16 mouse cellular contexts compared by ENCODE assay signal in genomic region chrX:11491235-11491634, GRCm38 (mm10).
DNase-seq lines count a peak whose midpoint lies in the region; ATAC-seq lines count a peak whose summit lies in the region.
"Had no signal": no experiment of that assay in that cellular context is flagged by ENCODE, and none has a peak within 500 bp of the region (broad histone marks: within the 10 kb centered on the region; RNA-seq: fewer than 3 reads in every experiment).

No protein-coding gene starts in this region.

- ATAC-seq in heart, embryonic 11.5 days (replicated peaks; ENCODE audit: insufficient number of reproducible peaks, low FRiP score, low TSS enrichment), result no peak
- peak; percentile 50; the same call in 1 of the 2 replicates for ATAC-seq in lung, embryonic 16.5 days (ENCODE audit: low read depth)
- peak; percentile 39 for ATAC-seq in embryonic facial prominence, embryonic 14.5 days (ENCODE audit: low read depth)
- ATAC-seq in midbrain, embryonic 14.5 days (ENCODE audit: low FRiP score, low TSS enrichment), result 0 out of 2 replicates have a peak, but pooled peaks have one; percentile 15
- no peak for ATAC-seq in megakaryocyte, adult 5-6 weeks (ENCODE audit: poor library complexity, severe bottlenecking)
- ATAC-seq: inflammation-experienced regulatory T-cells, adult 6 months had no signal

- no peak overlapping the region for H3K4me2 ChIP-seq in heart, embryonic 11.5 days
- H3K4me2 ChIP-seq in lung, embryonic 16.5 days (ENCODE audit: low read depth, low read length), result no peak overlapping the region
- H3K4me2 ChIP-seq in embryonic facial prominence, embryonic 14.5 days (ENCODE audit: low read depth, low read length), result no peak overlapping the region
- H3K4me2 ChIP-seq in midbrain, embryonic 14.5 days (ENCODE audit: low read length), result no peak overlapping the region

- 32% methylated on average over 5 of the region's 5 CpGs for WGBS in heart, embryonic 10.5 days
- WGBS in heart, embryonic 11.5 days (ENCODE audit: insufficient replicate concordance), result 30% methylated on average over 5 of the region's 5 CpGs
- 30% methylated on average over 5 of the region's 5 CpGs for whole genome bisulfite sequencing in lung, embryonic 16.5 days
- WGBS in embryonic facial prominence, embryonic 14.5 days, result 16% methylated on average over 5 of the region's 5 CpGs
- WGBS in midbrain, embryonic 14.5 days, result 23% methylated on average over 5 of the region's 5 CpGs

- H3K4me3 ChIP-seq in heart, embryonic 10.5 days, result no peak overlapping the region
- H3K4me3 ChIP-seq in heart, embryonic 11.5 days (ENCODE audit: low read depth, low read length), result no peak overlapping the region
- no peak overlapping the region for H3K4me3 ChIP-seq in lung, embryonic 16.5 days (ENCODE audit: low read length)
- H3K4me3 ChIP-seq in embryonic facial prominence, embryonic 14.5 days (ENCODE audit: low read depth, low read length), result no peak overlapping the region
- no peak overlapping the region for H3K4me3 ChIP-seq in midbrain, embryonic 14.5 days (replicated peaks; ENCODE audit: low read depth, low read length)
- H3K4me3 ChIP-seq: erythroblast, embryonic 14.5 days; left cerebral cortex, adult 2 months; megakaryocyte, embryonic 14.5 days had no signal

- DNase-seq in heart, embryonic 10.5 days (ENCODE audit: low spot score), result no peak
- no peak for DNase-seq in lung, postnatal 14 days
- DNase-seq in embryonic facial prominence, embryonic 14.5 days (ENCODE audit: low spot score), result peak; percentile 53
- DNase-seq in midbrain, embryonic 14.5 days, result peak; percentile 29
- no peak for DNase-seq in adrenal gland, postnatal 4 days (ENCODE audit: low spot score in 2 of 2)
- DNase-seq: adrenal gland, postnatal 14 days; cerebellum, adult 11-12 months; gastrocnemius, postnatal 25 days; spleen, adult 18-20 months had no signal

- no peaks in the 10 kb centered on the region for H3K9me3 ChIP-seq in heart, embryonic 10.5 days
- H3K9me3 ChIP-seq in heart, embryonic 11.5 days (replicated peaks; ENCODE audit: control insufficient read depth, low read length), result no peaks in the 10 kb centered on the region
- H3K9me3 ChIP-seq in lung, embryonic 16.5 days (ENCODE audit: control insufficient read depth, low read length), result no peaks in the 10 kb centered on the region
- no peaks in the 10 kb centered on the region for H3K9me3 ChIP-seq in embryonic facial prominence, embryonic 14.5 days (ENCODE audit: control insufficient read depth, low read length)
- no peaks in the 10 kb centered on the region for H3K9me3 ChIP-seq in midbrain, embryonic 14.5 days (ENCODE audit: control insufficient read depth, low read length)

- H3K4me1 ChIP-seq in heart, embryonic 10.5 days, result peaks cover 4% of the 10 kb centered on the region; the same call in 1 of the 2 replicates
- no peaks in the 10 kb centered on the region for H3K4me1 ChIP-seq in heart, embryonic 11.5 days (ENCODE audit: control insufficient read depth, insufficient read depth, low read length)
- peaks cover 18% of the 10 kb centered on the region for H3K4me1 ChIP-seq in lung, embryonic 16.5 days (replicated peaks; ENCODE audit: control insufficient read depth, insufficient read depth, low read length)
- peaks cover 9% of the 10 kb centered on the region for H3K4me1 ChIP-seq in embryonic facial prominence, embryonic 14.5 days (ENCODE audit: control insufficient read depth, insufficient read depth, low read length)
- H3K4me1 ChIP-seq in midbrain, embryonic 14.5 days (ENCODE audit: control insufficient read depth, insufficient read depth, low read length), result peaks cover 26% of the 10 kb centered on the region
- H3K4me1 ChIP-seq: megakaryocyte, embryonic 14.5 days had no signal

- no peaks in the 10 kb centered on the region for H3K36me3 ChIP-seq in heart, embryonic 10.5 days
- H3K36me3 ChIP-seq in heart, embryonic 11.5 days (ENCODE audit: control insufficient read depth, insufficient read depth, low read length), result no peaks in the 10 kb centered on the region
- H3K36me3 ChIP-seq in lung, embryonic 16.5 days (ENCODE audit: control insufficient read depth, insufficient read depth, low read length), result no peaks in the 10 kb centered on the region
- no peaks in the 10 kb centered on the region for H3K36me3 ChIP-seq in embryonic facial prominence, embryonic 14.5 days (ENCODE audit: control insufficient read depth, insufficient read depth, low read length)
- H3K36me3 ChIP-seq in midbrain, embryonic 14.5 days (ENCODE audit: control insufficient read depth, insufficient read depth, low read length), result no peaks in the 10 kb centered on the region

- H3K27me3 ChIP-seq in heart, embryonic 10.5 days (ENCODE audit: insufficient read depth, poor library complexity, severe bottlenecking), result peaks cover 56% of the 10 kb centered on the region; the same call in 1 of the 2 replicates
- H3K27me3 ChIP-seq in heart, embryonic 11.5 days (ENCODE audit: control insufficient read depth, insufficient read depth, low read length), result peaks cover 6% of the 10 kb centered on the region; the same call in 1 of the 2 replicates
- H3K27me3 ChIP-seq in lung, embryonic 16.5 days (ENCODE audit: control insufficient read depth, insufficient read depth, low read depth, low read length), result no peaks in the 10 kb centered on the region; the same call in 1 of the 2 replicates
- H3K27me3 ChIP-seq in embryonic facial prominence, embryonic 14.5 days (replicated peaks; ENCODE audit: control insufficient read depth, insufficient read depth, low read length), result peaks cover 11% of the 10 kb centered on the region
- no peaks in the 10 kb centered on the region for H3K27me3 ChIP-seq in midbrain, embryonic 14.5 days (ENCODE audit: control insufficient read depth, insufficient read depth, low read length)

- 0 out of 2 replicates have a peak overlapping the region, but pooled peaks have one; percentile 78 for H3K27ac ChIP-seq in heart, embryonic 10.5 days
- no peak overlapping the region for H3K27ac ChIP-seq in heart, embryonic 11.5 days (ENCODE audit: low read depth, low read length)
- no peak overlapping the region for H3K27ac ChIP-seq in lung, embryonic 16.5 days (ENCODE audit: low read length)
- no peak overlapping the region for H3K27ac ChIP-seq in embryonic facial prominence, embryonic 14.5 days (replicated peaks; ENCODE audit: low read depth, low read length)
- H3K27ac ChIP-seq in midbrain, embryonic 14.5 days (replicated peaks; ENCODE audit: low read depth, low read length), result peak overlapping the region; percentile 79
- H3K27ac ChIP-seq: left cerebral cortex, adult 2 months had no signal

- no peak overlapping the region for H3K9ac ChIP-seq in heart, embryonic 11.5 days (ENCODE audit: low read depth, low read length)
- no peak overlapping the region for H3K9ac ChIP-seq in lung, embryonic 16.5 days (ENCODE audit: low read length)
- H3K9ac ChIP-seq in embryonic facial prominence, embryonic 14.5 days (ENCODE audit: low read depth, low read length), result no peak overlapping the region
- no peak overlapping the region for H3K9ac ChIP-seq in midbrain, embryonic 14.5 days (replicated peaks; ENCODE audit: low read length)

Comparison
In these comparisons a context has a peak if more than half of its experiments do, and no peak if none do; other contexts are left out.
1. H3K27ac ChIP-seq: peak in heart, embryonic 10.5 days (single experiment) and midbrain, embryonic 14.5 days (single experiment); none in heart, embryonic 11.5 days (single experiment), lung, embryonic 16.5 days (single experiment) and embryonic facial prominence, embryonic 14.5 days (single experiment).
2. DNase-seq: peak in embryonic facial prominence, embryonic 14.5 days (single experiment) and midbrain, embryonic 14.5 days (single experiment); none in heart, embryonic 10.5 days (single experiment), lung, postnatal 14 days (single experiment) and adrenal gland, postnatal 4 days (0 of 2).
3. ATAC-seq: peak in lung, embryonic 16.5 days (single experiment), embryonic facial prominence, embryonic 14.5 days (single experiment) and midbrain, embryonic 14.5 days (single experiment); none in heart, embryonic 11.5 days (single experiment) and megakaryocyte, adult 5-6 weeks (single experiment).